Mouse (Mus musculus): Measurements from ENCODE around the gene Pan2. TPM values are rescaled to one million over a fixed set of nuclear protein-coding genes. Genes with fewer than 3 reads are reported as not detected.

The Pan2 gene
- total RNA-seq, 4 experiments from 2014 or later = 17.5 to 35.4 (median 24.2) TPM

Other genes starting within 250 kb of the Pan2 start
- 100 to 1,000 TPM; 128 to 203 (median 146) TPM for gene Ptges3, start 244.4 kb upstream of the Pan2 start, total RNA-seq (2022)
- gene Atp5b, start 220.1 kb upstream of the Pan2 start, total RNA-seq (2022) = 1,000 to 10,000 TPM; 1,737 to 2,601 (median 2,176) TPM
- gene Baz2a, start 211.8 kb upstream of the Pan2 start, total RNA-seq (2022) = 10 to 100 TPM; 52.9 to 78.0 (median 62.7) TPM
- gene Rbms2, start 123.0 kb upstream of the Pan2 start, total RNA-seq (2022) = 100 to 1,000 TPM in 2 of 4 experiments, 10 to 100 TPM in 2; 83.6 to 110 (median 99.3) TPM
- gene Gls2, start 108.9 kb upstream of the Pan2 start, total RNA-seq (2022) = 1 to 10 TPM; 2.5 to 4.2 (median 3.5) TPM
- 10 to 100 TPM; 15.3 to 17.3 (median 16.9) TPM for gene Spryd4, start 91.5 kb upstream of the Pan2 start, total RNA-seq (2022)
- gene Mip, start 77.5 kb upstream of the Pan2 start, total RNA-seq (2022) = not detected
- gene Timeless, start 71.3 kb upstream of the Pan2 start, total RNA-seq (2022) = 10 to 100 TPM in 2 of 4 experiments, 1 to 10 TPM in 2; 8.0 to 14.4 (median 11.1) TPM
- gene Apon, start 49.2 kb upstream of the Pan2 start, total RNA-seq (2022) = under 1 TPM in 1 of 4 experiments, not detected in 3; 0.56 TPM
- 10 to 100 TPM in 2 of 4 experiments, 1 to 10 TPM in 2; 1.6 to 14.7 (median 6.9) TPM for gene Apof, start 34.7 kb upstream of the Pan2 start, total RNA-seq (2022)
- 10 to 100 TPM; 46.9 to 69.7 (median 57.7) TPM for gene Stat2, start 32.8 kb upstream of the Pan2 start, total RNA-seq (2022)
- under 1 TPM in 2 of 4 experiments, not detected in 2; 0.22 to 0.28 TPM for gene Il23a, start 4.6 kb upstream of the Pan2 start, total RNA-seq (2022)
- 100 to 1,000 TPM; 172 to 202 (median 177) TPM for gene Cnpy2, start 19.1 kb downstream of the Pan2 start, total RNA-seq (2022)
- 100 to 1,000 TPM; 197 to 297 (median 255) TPM for gene Cs, start 34.4 kb downstream of the Pan2 start, total RNA-seq (2022)
- gene Coq10a, start 65.7 kb downstream of the Pan2 start, total RNA-seq (2022) = 100 to 1,000 TPM in 2 of 4 experiments, 10 to 100 TPM in 2; 72.2 to 114 (median 86.6) TPM
- 10 to 100 TPM; 53.7 to 90.5 (median 68.1) TPM for gene Ankrd52, start 73.8 kb downstream of the Pan2 start, total RNA-seq (2022)
- gene Slc39a5, start 97.9 kb downstream of the Pan2 start, total RNA-seq (2022) = under 1 TPM in 2 of 4 experiments, not detected in 2; 0.24 to 0.40 TPM
- gene Nabp2, start 108.2 kb downstream of the Pan2 start, total RNA-seq (2022) = 10 to 100 TPM; 76.6 to 93.8 (median 86.8) TPM
- 10 to 100 TPM; 39.1 to 55.4 (median 50.8) TPM for gene Rnf41, start 108.3 kb downstream of the Pan2 start, total RNA-seq (2022)
- 100 to 1,000 TPM; 103 to 155 (median 127) TPM for gene Smarcc2, start 155.9 kb downstream of the Pan2 start, total RNA-seq (2022)
- gene Myl6, start 190.8 kb downstream of the Pan2 start, total RNA-seq (2022) = 100 to 1,000 TPM; 760 to 841 (median 820) TPM
- 10 to 100 TPM in 2 of 4 experiments, 1 to 10 TPM in 2; 4.8 to 11.6 (median 7.9) TPM for gene Myl6b, start 195.3 kb downstream of the Pan2 start, total RNA-seq (2022)
- gene Esyt1, start 222.5 kb downstream of the Pan2 start, total RNA-seq (2022) = 10 to 100 TPM; 22.8 to 44.9 (median 33.2) TPM
- 10 to 100 TPM; 12.9 to 15.0 (median 13.6) TPM for gene Zc3h10, start 244.4 kb downstream of the Pan2 start, total RNA-seq (2022)
- gene Rpl41, start 246.0 kb downstream of the Pan2 start, total RNA-seq (2022) = 1,000 to 10,000 TPM; 2,263 to 2,673 (median 2,524) TPM

Data from adrenal gland, adult 8-10 months (tissue).